Mouse (Mus musculus) liver, adult (tissue): ENCODE data around the gene Fam69a.

Experiments
- GATA4 ChIP-seq: IDR thresholded peaks from 2 replicates; pipeline ENCODE4 v1.6.1; 2014; ENCODE audit warnings: mild to moderate bottlenecking, low read length; ENCODE audit not compliant: insufficient replicate concordance

Gene Fam69a

GRCm38 (mm10) chr5:107995936-107996335 lies 9.1 kb upstream of the Fam69a start:
- no peak for TF ChIP-seq GATA4

GRCm38 (mm10) chr5:107987835-107988251 lies 958 bp upstream of the Fam69a start:
- no peak for TF ChIP-seq GATA4

- TF ChIP-seq GATA4 = no peak
Observed at GRCm38 (mm10) chr5:107986255-107986966, 474 bp downstream of the Fam69a start.

- TF ChIP-seq GATA4 = no peak
Observed at GRCm38 (mm10) chr5:107983946-107984345, 2.9 kb downstream of the Fam69a start.

GRCm38 (mm10) chr5:107982016-107982415 lies 4.9 kb downstream of the Fam69a start:
- no peak for TF ChIP-seq GATA4

GRCm38 (mm10) chr5:107979901-107980300 lies 7.0 kb downstream of the Fam69a start:
- no peak for TF ChIP-seq GATA4

GRCm38 (mm10) chr5:107978289-107979035 lies 8.4 kb downstream of the Fam69a start:
- no peak for TF ChIP-seq GATA4

- TF ChIP-seq GATA4 = no peak
Observed at GRCm38 (mm10) chr5:107977640-107978288, 9.1 kb downstream of the Fam69a start.

- no peak for TF ChIP-seq GATA4
Observed at GRCm38 (mm10) chr5:107973310-107973709, 13.6 kb downstream of the Fam69a start.

- no peak for TF ChIP-seq GATA4
Observed at GRCm38 (mm10) chr5:107972444-107973272, 14.2 kb downstream of the Fam69a start.

GRCm38 (mm10) chr5:107971069-107971468 lies 15.8 kb downstream of the Fam69a start:
- no peak for TF ChIP-seq GATA4

- no peak for TF ChIP-seq GATA4
Observed at GRCm38 (mm10) chr5:107968079-107968478, 18.8 kb downstream of the Fam69a start.

GRCm38 (mm10) chr5:107966841-107967457 lies 19.9 kb downstream of the Fam69a start:
- no peak for TF ChIP-seq GATA4

GRCm38 (mm10) chr5:107966156-107966555 lies 20.7 kb downstream of the Fam69a start:
- no peak for TF ChIP-seq GATA4

GRCm38 (mm10) chr5:107965355-107965991 lies 21.4 kb downstream of the Fam69a start:
- TF ChIP-seq GATA4 = no peak
